Mouse (Mus musculus): ENCODE data around the gene Arhgef5.

DNA sequence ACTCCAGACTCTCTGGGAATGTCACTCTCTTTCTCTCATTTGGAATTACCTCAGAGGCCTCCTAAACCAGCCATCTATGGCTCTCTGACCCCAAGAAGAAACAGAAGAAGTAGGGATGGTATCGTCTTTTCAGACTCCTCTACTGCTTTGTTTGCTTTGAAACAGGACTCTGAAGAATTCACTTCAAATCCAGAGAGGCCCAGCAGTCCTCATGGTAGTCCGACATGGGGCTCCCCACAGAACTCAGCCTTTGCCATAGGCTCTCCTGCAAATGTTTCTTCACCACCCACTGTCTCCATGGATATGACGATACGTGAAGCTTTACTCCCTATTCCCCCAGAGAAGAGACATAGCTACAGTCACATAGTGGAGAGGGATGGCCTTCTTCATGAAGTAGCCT lies 8.7 kb downstream of the Arhgef5 start:
- TF ChIP-seq EP300 (IDR thresholded peaks at IDR 0.05; ENCODE audit: low read depth) (no peak), CTCF (IDR thresholded peaks at IDR 0.05; ENCODE audit: low read depth) (no peak)

Data from liver, embryonic 14.5 days (tissue).